Comparison of ENCODE assay signal across 8 mouse cellular contexts in genomic region chr11:12532288-12532687, GRCm38 (mm10).
DNase-seq lines count a peak whose midpoint lies in the region; ATAC-seq and TF ChIP-seq lines count a peak whose summit lies in the region.

No protein-coding gene starts in this region.

- peak; percentile 49; the same call in 1 of the 2 replicates for ATAC-seq in liver, embryonic 12.5 days
- peak; percentile 97 for ATAC-seq in neural tube, embryonic 15.5 days (ENCODE audit: low FRiP score)

- no peaks in the 10 kb centered on the region for H3K4me1 ChIP-seq in liver, embryonic 12.5 days
- peaks cover 5% of the 10 kb centered on the region for H3K4me1 ChIP-seq in neural tube, embryonic 15.5 days

- H3K9me3 ChIP-seq in liver, embryonic 12.5 days (replicated peaks), result no peaks in the 10 kb centered on the region
- H3K9me3 ChIP-seq in neural tube, embryonic 15.5 days (replicated peaks), result no peaks in the 10 kb centered on the region

- TF ChIP-seq CTCF in gastrocnemius, adult 2 months (IDR thresholded peaks at IDR 0.05), result peak; percentile 75

- H3K4me2 ChIP-seq in liver, embryonic 12.5 days, result no peak overlapping the region
- H3K4me2 ChIP-seq in neural tube, embryonic 15.5 days, result peak overlapping the region; percentile 37

- H3K27ac ChIP-seq in gastrocnemius, adult 2 months, result no peak overlapping the region
- H3K27ac ChIP-seq in liver, embryonic 12.5 days, result no peak overlapping the region
- H3K27ac ChIP-seq in neural tube, embryonic 15.5 days (replicated peaks), result peak overlapping the region; percentile 39; the same call in 1 of the 2 replicates

- no peak overlapping the region for H3K9ac ChIP-seq in liver, embryonic 12.5 days
- H3K9ac ChIP-seq in neural tube, embryonic 15.5 days (replicated peaks), result no peak overlapping the region

- intact Hi-C loops in gastrocnemius, adult 2 months (cut with DNase I), result loop anchor here (1.0 to 10.0 kb wide), 2 partner anchors 159 to 717 kb away; no protein-coding TSS in a partner anchor
- intact Hi-C loops in gastrocnemius, postnatal 14 days (cut with DNase I; ENCODE audit: low total_unique reads), result loop anchor here (5.0 kb wide), 1 partner anchor 160 kb away; no protein-coding TSS in a partner anchor
- intact Hi-C loops in heart, postnatal 14 days (cut with DNase I), result loop anchor here (2.0 to 5.0 kb wide), 2 partner anchors 159 to 220 kb away; no protein-coding TSS in a partner anchor

- no peaks in the 10 kb centered on the region for H3K27me3 ChIP-seq in liver, embryonic 12.5 days (replicated peaks)
- no peaks in the 10 kb centered on the region for H3K27me3 ChIP-seq in neural tube, embryonic 15.5 days (replicated peaks)

- peak; percentile 38 for DNase-seq in gastrocnemius, adult 2 months
- no peak for DNase-seq in gastrocnemius, postnatal 14 days
- peak; percentile 60 for DNase-seq in fibroblast of lung, adult 2 months (ENCODE audit: low read depth)
- peak; percentile 5 to 15 for DNase-seq in heart, postnatal 14 days
- DNase-seq in kidney, postnatal 4 days, result peak; percentile 57 to 75
- DNase-seq in T-cell, adult 2 months (ENCODE audit: low spot score), result no peak

- 18% methylated on average over 3 of the region's 3 CpGs for WGBS in liver, embryonic 12.5 days (ENCODE audit: insufficient replicate concordance)
- WGBS in neural tube, embryonic 15.5 days, result 4% methylated on average over 3 of the region's 3 CpGs

- no peaks in the 10 kb centered on the region for H3K36me3 ChIP-seq in liver, embryonic 12.5 days
- no peaks in the 10 kb centered on the region for H3K36me3 ChIP-seq in neural tube, embryonic 15.5 days

- no peak overlapping the region for H3K4me3 ChIP-seq in gastrocnemius, adult 2 months
- H3K4me3 ChIP-seq in liver, embryonic 12.5 days, result no peak overlapping the region
- no peak overlapping the region for H3K4me3 ChIP-seq in neural tube, embryonic 15.5 days (replicated peaks)

Comparison
In these comparisons a context has a peak if more than half of its experiments do, and no peak if none do; other contexts are left out.
1. DNase-seq: peak in gastrocnemius, adult 2 months (single experiment), fibroblast of lung, adult 2 months (single experiment), heart, postnatal 14 days (2 of 2) and kidney, postnatal 4 days (2 of 2); none in gastrocnemius, postnatal 14 days (single experiment) and T-cell, adult 2 months (single experiment).